Mouse (Mus musculus) heart, postnatal 0 days (tissue): ENCODE measurements around the gene Spock1. TPM values are rescaled to one million over a fixed set of nuclear protein-coding genes. Genes with fewer than 3 reads are reported as not detected.
A peak's percentile ranks its signal among the peaks of the same experiment; 100 is the strongest.

Source experiments
- ATAC-seq: fragments of 200-750 bp; cut with Nextera tagmentation; 2 replicates; pipeline ENCODE4 v1.8.0; 2017; ENCODE audit warnings: low read depth, moderate number of reproducible peaks, moderate library complexity; ENCODE audit not compliant: insufficient read depth
- DNase-seq: peaks from one replicate; pipeline ENCODE4 v3.0.0-alpha.2; 2016; ENCODE audit warnings: low spot score
- H3K27ac ChIP-seq: fragments of 300-500 bp; sonication (generic); 2 replicates; pipeline ENCODE4 v1.5.1; 2014; ENCODE audit warnings: low read depth, mild to moderate bottlenecking
- H3K27me3 ChIP-seq: fragments of 300-500 bp; sonication (generic); 2 replicates; pipeline ENCODE4 v1.6.1; 2014; ENCODE audit warnings: low read length, mixed read lengths; ENCODE audit not compliant: control insufficient read depth, insufficient read depth
- H3K36me3 ChIP-seq: fragments of 300-500 bp; sonication (generic); replicated peaks from 2 replicates; pipeline ENCODE4 v1.6.1; 2014; ENCODE audit warnings: low read length, mixed read lengths; ENCODE audit not compliant: control insufficient read depth, insufficient read depth
- H3K4me1 ChIP-seq: fragments of 300-500 bp; sonication (generic); 2 replicates; pipeline ENCODE4 v1.6.1; 2014; ENCODE audit warnings: antibody characterized with exemption; ENCODE audit not compliant: control insufficient read depth, insufficient read depth
- H3K4me2 ChIP-seq: fragments of 300-500 bp; sonication (generic); 2 replicates; pipeline ENCODE4 v1.6.1; 2014; ENCODE audit warnings: low read depth, mild to moderate bottlenecking, low read length, moderate library complexity
- H3K4me3 ChIP-seq: fragments of 300-500 bp; sonication (generic); 2 replicates; pipeline ENCODE4 v1.5.1; 2014; ENCODE audit warnings: low read depth, low read length
- H3K9ac ChIP-seq: fragments of 300-500 bp; sonication (generic); replicated peaks from 2 replicates; pipeline ENCODE4 v1.6.1; 2014; ENCODE audit warnings: low read depth, low read length, mixed read lengths
- H3K9me3 ChIP-seq: fragments of 300-500 bp; sonication (generic); replicated peaks from 2 replicates; pipeline ENCODE4 v1.6.1; 2016; ENCODE audit warnings: low read length; ENCODE audit not compliant: control insufficient read depth
- CTCF ChIP-seq: IDR thresholded peaks from 2 replicates; pipeline ENCODE4 v1.5.1; 2016; ENCODE audit warnings: antibody characterized with exemption, control low read depth, low read depth
- EP300 ChIP-seq: IDR thresholded peaks from 2 replicates; pipeline ENCODE4 v1.6.1; 2016; ENCODE audit warnings: antibody characterized with exemption, low read depth
- WGBS: fragments of 180-500 bp; shearing (Covaris S2); extraction: QIAGEN DNeasy Blood & Tissue Kit; methylation state at CpG from one replicate; pipeline ENCODE4 v1.1.7; 2014; 5-methylcytosine and 5-hydroxymethylcytosine counted together
- polyA plus RNA-seq: library from polyadenylated mRNA; unstranded; fragments of >200 nt; fragmentation: Nextera tagmentation; extraction: Ambion mirVana; gene quantifications from 2 replicates; pipeline ENCODE4 v1.2.1, GENCODE M21; 2015
- total RNA-seq: library from RNA; depleted of rRNA; stranded (reverse); fragments of >200 nt; gene quantifications from 2 replicates; pipeline ENCODE4 v1.2.3, GENCODE M21; 2014; ENCODE audit warnings: low replicate concordance

Spock1 gene
- total and polyA plus RNA-seq, 2 experiments from 2014 or later, result 0.20 to 0.23 TPM

GRCm38 (mm10) chr13:57522319-57522718 lies 385.8 kb downstream of the Spock1 start:
- Histone ChIP-seq H3K36me3 (no peaks in the 10 kb centered on the region), H3K9ac (no peak overlapping the region), H3K27me3 (no peaks in the 10 kb centered on the region), H3K4me1 (no peaks in the 10 kb centered on the region), H3K4me3 (no peak overlapping the region), H3K4me2 (no peak overlapping the region), H3K9me3 (no peaks in the 10 kb centered on the region), H3K27ac (no peak overlapping the region)
- ATAC-seq (no peak), DNase-seq (no peak)
- WGBS, result 65% methylated on average over 4 of the region's 4 CpGs
- TF ChIP-seq EP300, result no peak
- no peak for TF ChIP-seq CTCF

GRCm38 (mm10) chr13:57521152-57521551 lies 387.0 kb downstream of the Spock1 start:
- ATAC-seq (no peak; the same call in 1 of the 2 replicates), DNase-seq (peak; percentile 23)
- H3K4me1 ChIP-seq, result no peaks in the 10 kb centered on the region
- H3K9me3 ChIP-seq, result no peaks in the 10 kb centered on the region
- no peak overlapping the region for H3K27ac ChIP-seq
- H3K27me3 ChIP-seq, result no peaks in the 10 kb centered on the region
- WGBS, result 14% methylated on average over 3 of the region's 3 CpGs
- H3K9ac ChIP-seq, result no peak overlapping the region
- H3K4me3 ChIP-seq, result no peak overlapping the region
- no peaks in the 10 kb centered on the region for H3K36me3 ChIP-seq
- TF ChIP-seq CTCF, result peak; percentile 64
- TF ChIP-seq EP300, result no peak
- H3K4me2 ChIP-seq, result no peak overlapping the region

- Histone ChIP-seq H3K4me1 (no peaks in the 10 kb centered on the region), H3K27ac (no peak overlapping the region), H3K9ac (no peak overlapping the region), H3K4me3 (no peak overlapping the region), H3K4me2 (no peak overlapping the region), H3K27me3 (no peaks in the 10 kb centered on the region), H3K9me3 (no peaks in the 10 kb centered on the region), H3K36me3 (no peaks in the 10 kb centered on the region)
- no peak for TF ChIP-seq EP300
- TF ChIP-seq CTCF, result no peak
- no peak for ATAC-seq
- no peak for DNase-seq
- WGBS, result 39% methylated on average over 11 of the region's 11 CpGs
Measured at GRCm38 (mm10) chr13:57519790-57520189, 388.3 kb downstream of the Spock1 start.

GRCm38 (mm10) chr13:57515737-57516136 lies 392.4 kb downstream of the Spock1 start:
- H3K4me3 ChIP-seq, result no peak overlapping the region
- no peaks in the 10 kb centered on the region for H3K9me3 ChIP-seq
- no peak overlapping the region for H3K9ac ChIP-seq
- WGBS, result 63% methylated on average over 11 of the region's 11 CpGs
- no peak for DNase-seq
- no peak for TF ChIP-seq EP300
- TF ChIP-seq CTCF, result no peak
- ATAC-seq, result no peak
- H3K4me2 ChIP-seq, result no peak overlapping the region
- no peaks in the 10 kb centered on the region for H3K27me3 ChIP-seq
- H3K36me3 ChIP-seq, result no peaks in the 10 kb centered on the region
- no peak overlapping the region for H3K27ac ChIP-seq
- no peaks in the 10 kb centered on the region for H3K4me1 ChIP-seq

- no peak overlapping the region for H3K4me2 ChIP-seq
- TF ChIP-seq CTCF, result no peak
- no peak for TF ChIP-seq EP300
- 56% methylated on average over 7 of the region's 7 CpGs for WGBS
- no peak overlapping the region for H3K4me3 ChIP-seq
- no peaks in the 10 kb centered on the region for H3K36me3 ChIP-seq
- H3K9me3 ChIP-seq, result no peaks in the 10 kb centered on the region
- no peak overlapping the region for H3K27ac ChIP-seq
- DNase-seq (no peak), ATAC-seq (no peak)
- no peaks in the 10 kb centered on the region for H3K4me1 ChIP-seq
- H3K9ac ChIP-seq, result no peak overlapping the region
- no peaks in the 10 kb centered on the region for H3K27me3 ChIP-seq
Measured at GRCm38 (mm10) chr13:57501552-57501951, 406.6 kb downstream of the Spock1 start.

GRCm38 (mm10) chr13:57496778-57497177 lies 411.4 kb downstream of the Spock1 start:
- Histone ChIP-seq H3K4me1 (no peaks in the 10 kb centered on the region), H3K4me2 (no peak overlapping the region), H3K27me3 (no peaks in the 10 kb centered on the region), H3K9ac (no peak overlapping the region), H3K36me3 (no peaks in the 10 kb centered on the region), H3K9me3 (no peaks in the 10 kb centered on the region), H3K4me3 (no peak overlapping the region), H3K27ac (no peak overlapping the region)
- TF ChIP-seq CTCF, result no peak
- TF ChIP-seq EP300, result no peak
- WGBS, result 60% methylated on average over 7 of the region's 7 CpGs
- no peak for DNase-seq
- ATAC-seq, result no peak
